Mouse (Mus musculus) cerebellum, adult 18-20 months (tissue): ENCODE measurements around the gene Slc39a2.

Experiments
- DNase-seq, 2 experiments: peaks; one replicate each; pipeline ENCODE4 v3.0.0; 2021

The Slc39a2 gene

DNA sequence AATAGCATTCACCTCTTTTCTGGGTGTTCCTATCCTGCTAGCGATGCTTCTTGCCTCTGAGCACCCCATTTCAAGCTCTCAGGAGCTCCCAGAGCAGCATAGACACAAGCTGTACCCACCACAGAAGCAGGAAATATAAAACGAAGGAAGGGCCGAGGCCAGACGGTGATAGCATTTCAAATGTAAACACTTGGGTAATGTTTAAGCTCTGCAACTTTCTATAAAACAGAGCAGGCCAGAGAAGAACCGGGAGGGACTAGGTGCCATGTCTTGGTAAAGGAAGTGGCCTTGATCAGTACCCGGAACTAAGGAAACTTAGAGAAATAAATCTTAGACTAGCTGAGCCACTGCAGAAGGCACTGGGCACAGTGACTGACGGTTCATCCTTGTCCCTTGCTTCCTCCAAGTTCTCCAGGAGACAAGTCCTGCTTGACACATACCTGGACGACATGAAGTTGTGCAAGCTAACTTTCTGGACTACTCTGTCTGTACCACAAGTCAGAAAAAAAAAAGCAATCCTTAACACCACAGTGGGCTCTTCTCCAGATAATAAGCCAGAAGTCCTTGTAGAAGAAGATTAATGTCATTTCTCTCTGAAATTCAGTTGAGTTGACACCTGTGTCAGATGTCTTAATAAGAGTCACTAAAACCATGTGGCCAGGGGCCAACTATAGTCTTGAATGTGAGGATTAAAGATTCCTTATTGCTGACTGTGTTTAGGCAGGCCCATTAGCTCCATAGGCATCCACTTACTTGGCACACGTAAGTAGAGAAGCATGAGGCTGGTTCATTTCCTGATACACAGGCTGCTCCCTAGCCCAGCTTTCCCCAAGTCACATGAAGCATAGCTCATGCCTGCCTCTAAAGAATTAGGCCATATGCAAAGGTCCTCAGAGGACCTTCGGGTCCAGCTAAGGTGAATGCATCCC lies 39.7 kb downstream of the Slc39a2 start:
- no peak for DNase-seq

DNA sequence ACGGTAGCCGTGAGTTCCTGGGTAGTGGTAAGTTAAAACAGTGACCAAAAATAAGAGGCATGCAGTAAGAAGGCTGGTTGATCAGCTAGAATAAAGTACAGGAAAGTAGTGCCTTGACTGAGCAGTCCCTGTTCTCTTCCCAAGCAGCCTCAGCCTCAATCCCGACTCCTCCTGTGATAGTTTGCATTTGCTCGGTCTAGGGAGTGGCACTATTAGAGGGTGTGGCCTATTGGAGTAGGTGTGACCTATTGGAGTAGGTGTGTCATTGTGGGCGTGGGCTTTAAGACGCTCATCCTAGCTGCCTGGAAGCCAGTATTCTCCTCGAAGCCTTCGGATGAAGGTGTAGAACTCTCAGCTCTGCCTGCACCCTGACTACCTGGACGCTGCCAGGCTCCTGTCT lies 46.3 kb downstream of the Slc39a2 start:
- no peak for DNase-seq

GRCm38 (mm10) chr14:51940944-51941560 lies 48.4 kb downstream of the Slc39a2 start:
- DNase-seq, result no peak

DNA sequence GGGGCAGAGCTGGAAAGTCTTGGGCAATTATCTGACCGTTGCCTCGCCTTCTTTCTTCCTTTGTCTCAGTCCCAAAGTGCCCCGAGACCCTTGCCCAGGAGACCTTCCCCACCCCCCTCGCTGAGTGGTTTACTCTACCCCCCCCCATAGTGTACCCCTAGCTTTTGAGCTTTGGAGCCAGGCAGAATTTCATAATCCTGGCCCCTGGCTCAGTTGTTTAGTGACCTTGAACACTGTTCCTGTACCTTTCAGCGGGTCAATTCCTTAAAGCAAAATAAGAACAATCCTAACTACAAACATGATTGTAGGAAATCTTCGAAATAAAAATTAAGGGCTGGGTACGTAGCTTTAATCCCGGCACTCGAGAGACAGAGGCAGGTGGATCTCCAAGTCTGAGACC lies 48.9 kb downstream of the Slc39a2 start:
- DNase-seq, result no peak

DNA sequence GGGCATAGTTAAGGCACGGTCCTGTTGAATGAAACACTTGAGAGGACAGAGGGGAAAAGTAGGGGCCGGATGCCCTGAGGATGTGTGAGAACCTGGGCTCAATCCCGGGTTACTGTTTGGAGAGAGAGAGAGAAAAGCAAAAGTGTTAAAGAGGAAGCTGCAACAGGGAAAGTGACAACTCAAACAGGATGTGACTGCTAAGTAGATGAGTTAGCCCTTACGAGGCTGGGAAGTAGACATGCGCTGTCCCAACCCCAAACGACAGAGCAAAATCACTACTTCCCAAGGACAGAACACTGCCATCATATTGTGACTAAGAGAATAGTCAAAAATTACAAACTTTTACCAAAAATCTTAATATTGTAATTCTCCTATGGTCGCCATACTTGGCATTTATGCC lies 49.5 kb downstream of the Slc39a2 start:
- no peak for DNase-seq

GRCm38 (mm10) chr14:51943336-51943735 lies 50.6 kb downstream of the Slc39a2 start:
- no peak for DNase-seq
